Mouse (Mus musculus): ENCODE measurements around the gene Gm21858.
"Not testable (repeated sequence)": the region's sequence is repeated elsewhere in the genome, so short reads cannot be mapped to it uniquely, and the experiment has no call there.

Gm21858 gene

DNA sequence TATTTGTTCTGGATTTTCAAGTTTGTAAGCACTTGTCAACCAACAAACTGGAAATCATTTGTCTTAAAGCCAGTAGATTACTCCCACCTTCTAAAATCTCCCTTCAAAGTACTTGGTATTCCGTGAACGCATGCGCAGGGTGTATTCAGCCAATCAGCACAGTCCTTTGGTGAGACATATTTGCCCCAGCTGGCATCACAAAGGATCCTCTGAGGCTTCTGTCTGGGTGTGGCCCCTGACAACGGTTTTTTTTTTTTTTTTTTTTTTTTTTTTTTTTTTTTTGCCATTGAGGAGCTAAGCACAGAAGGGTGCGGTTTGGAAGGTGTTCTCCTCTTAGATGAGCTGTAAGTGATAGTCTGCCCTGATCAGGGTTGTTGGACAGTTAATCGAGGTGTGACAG is at the start of gene Gm21858:
Gm21858 (plus strand) TSS at position 301 of the 400 bp plus-strand sequence.
- not testable (repeated sequence) for DNase-seq (ENCODE audit: low read depth, low spot score)
